Mouse (Mus musculus): ENCODE measurements around the gene Tollip. TPM values are rescaled to one million over a fixed set of nuclear protein-coding genes. Genes with fewer than 3 reads are reported as not detected.
"Not testable (repeated sequence)": the region's sequence is repeated elsewhere in the genome, so short reads cannot be mapped to it uniquely, and the experiment has no call there.

Gene Tollip
- total RNA-seq, 2 experiments from 2014 or later, result 57.0 to 57.8 TPM

DNA sequence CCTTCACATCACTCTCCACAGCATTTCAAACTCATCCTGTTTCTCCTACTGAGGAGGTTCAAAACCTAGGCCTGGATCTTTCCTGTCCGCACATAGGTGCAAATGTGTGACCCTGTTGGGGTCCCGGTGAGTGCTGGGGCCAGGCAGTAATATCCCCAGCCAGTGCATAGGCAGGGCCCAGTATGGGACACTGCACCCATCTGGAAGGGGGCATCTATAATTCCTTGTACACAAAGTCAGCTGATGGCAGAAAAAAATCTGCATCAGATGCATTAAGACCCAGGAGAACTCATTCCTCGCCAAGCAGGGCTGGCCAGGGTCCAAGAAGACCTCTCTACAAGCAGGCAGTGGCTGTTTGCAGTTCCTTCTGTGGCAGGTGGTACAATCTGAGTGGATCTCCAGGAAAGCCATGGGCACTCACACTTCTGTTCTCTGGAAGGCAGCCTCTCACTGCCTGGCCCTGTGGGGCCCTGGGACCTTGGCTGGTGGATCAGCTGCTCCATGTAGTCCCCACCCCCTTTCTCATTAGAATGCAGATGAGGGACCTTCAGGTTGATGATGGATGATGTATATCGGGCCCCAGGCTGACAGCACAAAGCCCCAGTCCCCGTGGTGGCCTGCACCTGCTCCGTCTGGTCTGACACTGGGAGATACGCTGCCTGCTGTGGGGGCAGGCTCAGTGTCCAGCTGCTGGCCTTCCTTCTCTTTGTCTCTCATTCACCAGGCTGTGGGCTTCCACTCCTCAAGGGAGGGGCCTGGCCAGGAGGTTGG is 16.0 kb upstream of the Tollip start:
- no peak for DNase-seq (ENCODE audit: low spot score in 2 of 2)

DNA sequence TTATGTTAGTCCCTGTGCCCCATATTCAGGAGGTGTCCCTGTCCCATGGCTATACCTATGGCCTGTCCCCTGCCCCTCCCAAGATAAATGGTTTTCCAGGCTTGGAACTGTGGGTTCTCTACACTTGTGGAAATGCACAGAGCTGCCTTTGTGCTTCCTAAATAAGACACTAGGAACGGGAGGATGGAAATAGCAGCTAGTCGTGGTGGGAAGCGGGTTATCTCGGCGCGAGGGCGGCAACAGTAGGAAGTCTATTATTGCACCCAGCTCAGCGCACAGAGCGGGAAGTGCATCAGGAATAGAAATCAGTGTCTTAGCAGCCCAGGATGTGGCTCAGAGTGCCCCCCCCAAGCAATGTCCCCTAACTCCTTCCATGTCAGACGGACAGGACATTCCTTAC is 10.3 kb upstream of the Tollip start:
- DNase-seq (ENCODE audit: low spot score in 2 of 2), result no peak

- DNase-seq (ENCODE audit: low spot score in 2 of 2), result peak; percentile 79 to 86
Measured at GRCm38 (mm10) chr7:141924917-141925316, 6.6 kb upstream of the Tollip start.

- DNase-seq (ENCODE audit: low spot score in 2 of 2), result not testable (repeated sequence)
Measured at GRCm38 (mm10) chr7:141924121-141924520, 5.8 kb upstream of the Tollip start.

DNA sequence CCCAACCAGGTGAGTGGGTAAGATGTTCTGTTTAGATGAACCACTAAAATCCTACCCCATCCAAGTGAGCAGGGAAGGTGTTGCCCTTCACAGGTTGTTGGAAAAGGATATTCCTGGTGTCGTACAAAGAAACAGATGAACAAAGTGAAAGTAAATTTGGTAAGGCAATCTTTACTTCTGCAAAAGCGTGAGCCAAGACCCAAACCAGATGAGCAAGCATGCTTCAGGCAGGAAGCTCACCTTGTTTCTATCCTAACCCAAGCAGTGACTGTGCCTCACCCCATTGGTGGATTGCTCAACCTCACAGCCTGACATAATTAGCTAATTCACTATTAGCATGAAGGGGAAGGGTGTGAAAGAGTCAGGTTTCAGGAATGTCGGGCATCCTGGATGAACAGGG is 7.0 kb downstream of the Tollip start:
- DNase-seq (ENCODE audit: low spot score in 2 of 2), result no peak

GRCm38 (mm10) chr7:141908591-141908990 is 9.7 kb downstream of the Tollip start:
- DNase-seq (ENCODE audit: low spot score in 2 of 2), result no peak

DNA sequence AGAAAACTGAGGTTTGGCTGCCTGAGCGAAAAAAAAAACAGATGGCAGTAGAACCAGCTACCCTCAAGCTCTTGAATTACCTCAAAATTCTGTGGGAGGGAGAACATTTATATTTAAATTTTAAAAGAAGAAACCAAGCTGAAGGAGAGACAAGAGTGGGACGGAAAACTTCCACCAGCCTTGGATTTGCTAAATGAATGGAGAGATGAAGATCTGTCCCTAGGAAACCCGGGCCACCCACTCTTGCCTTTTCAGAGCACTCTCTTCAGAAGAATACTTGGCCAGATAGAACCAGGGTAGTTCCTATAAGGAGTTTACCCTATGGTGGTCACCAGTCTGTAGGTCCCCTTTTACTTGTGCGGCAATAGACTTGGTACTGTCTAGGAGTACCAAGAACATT is 15.5 kb downstream of the Tollip start:
- DNase-seq (ENCODE audit: low spot score in 2 of 2), result no peak

DNA sequence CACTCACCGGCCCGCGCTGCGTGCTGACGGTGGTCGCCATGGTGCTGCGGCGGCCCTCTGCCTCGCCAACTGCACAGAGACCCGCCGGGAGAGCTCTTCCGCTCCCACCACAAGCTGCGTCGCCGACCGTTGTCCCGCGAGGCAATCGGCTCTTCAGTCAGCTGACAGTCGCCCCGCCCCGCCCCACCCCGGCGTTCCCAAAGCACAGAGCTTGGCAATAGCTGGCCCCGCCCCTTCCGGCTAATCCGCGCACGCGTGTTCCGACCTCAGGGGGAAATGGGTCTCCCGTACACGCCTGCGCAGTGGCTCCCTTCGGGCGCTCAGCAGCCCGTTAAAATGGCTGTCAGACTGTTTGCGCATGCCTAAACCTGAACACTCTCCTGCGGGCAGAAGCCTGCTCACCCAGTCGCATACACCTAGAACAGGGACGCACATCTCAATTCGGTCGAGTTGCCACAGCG is 16.0 kb downstream of the Tollip start:
- DNase-seq (ENCODE audit: low spot score in 2 of 2), result peak; percentile 100

- DNase-seq (ENCODE audit: low spot score in 2 of 2), result no peak
Measured at GRCm38 (mm10) chr7:141901825-141902224, 16.5 kb downstream of the Tollip start.

- DNase-seq (ENCODE audit: low spot score in 2 of 2), result no peak
Measured at GRCm38 (mm10) chr7:141892151-141892550, 26.2 kb downstream of the Tollip start.

DNA sequence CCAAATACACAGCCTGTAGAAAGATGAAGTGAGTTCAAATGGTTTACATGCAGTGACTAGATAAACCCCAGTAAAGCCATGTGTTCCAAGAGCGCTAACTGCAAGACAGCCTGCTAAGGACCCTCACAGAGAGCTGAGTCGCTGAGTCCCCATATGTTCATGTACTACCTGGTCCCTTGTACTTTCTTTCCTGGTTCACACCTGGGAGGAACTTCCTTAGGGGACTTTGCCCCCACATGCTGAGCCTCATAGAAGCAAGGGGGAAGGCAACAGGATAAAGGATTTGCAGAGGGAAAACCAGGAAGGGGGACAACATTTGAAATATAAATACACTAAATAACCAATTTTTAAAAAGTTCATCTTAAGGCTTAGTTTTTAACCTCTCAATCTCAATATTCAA is 39.5 kb downstream of the Tollip start:
- no peak for DNase-seq (ENCODE audit: low spot score in 2 of 2)

DNA sequence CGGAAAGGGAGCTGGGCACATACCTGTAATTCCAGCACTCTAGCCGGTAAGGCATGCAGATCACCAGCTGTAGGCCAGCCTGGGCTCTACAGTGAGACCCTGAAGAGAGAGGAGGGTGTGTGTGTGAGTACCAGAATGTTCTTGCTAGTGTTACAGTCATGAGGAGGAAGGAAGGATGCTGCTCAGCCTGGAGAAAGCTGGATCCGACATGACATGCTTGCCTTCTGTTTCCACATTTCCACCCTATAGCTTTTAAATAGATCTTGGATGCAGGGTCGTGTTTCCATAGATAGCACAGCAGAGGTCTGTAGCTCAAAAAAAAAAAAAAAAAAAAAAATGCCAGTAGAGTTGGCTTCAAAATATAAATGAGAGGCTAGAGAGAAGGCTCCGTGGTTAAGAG is 43.4 kb downstream of the Tollip start:
- DNase-seq (ENCODE audit: low spot score in 2 of 2), result no peak

DNA sequence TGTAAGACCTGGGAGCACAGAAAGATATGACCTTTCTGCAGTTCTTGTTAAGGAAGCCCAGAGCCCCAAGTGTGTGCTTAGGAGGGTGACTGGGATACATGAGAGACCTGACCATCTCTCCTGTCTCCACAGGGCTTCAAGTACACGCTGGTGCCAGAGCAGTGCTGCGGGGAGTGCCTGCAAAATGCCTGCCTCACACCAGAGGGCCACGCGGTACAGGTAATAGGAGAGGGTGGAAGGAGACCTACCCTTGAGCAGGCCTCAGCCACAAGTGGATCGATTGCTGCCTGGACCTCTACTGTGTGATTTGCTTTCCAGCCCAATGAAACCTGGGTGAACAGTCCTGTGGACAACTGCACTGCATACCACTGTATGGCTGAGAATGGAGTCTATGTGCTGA is 47.8 kb downstream of the Tollip start:
- no peak for DNase-seq (ENCODE audit: low spot score in 2 of 2)

- DNase-seq (ENCODE audit: low spot score in 2 of 2), result no peak
Measured at GRCm38 (mm10) chr7:141869644-141870043, 48.7 kb downstream of the Tollip start.

DNA sequence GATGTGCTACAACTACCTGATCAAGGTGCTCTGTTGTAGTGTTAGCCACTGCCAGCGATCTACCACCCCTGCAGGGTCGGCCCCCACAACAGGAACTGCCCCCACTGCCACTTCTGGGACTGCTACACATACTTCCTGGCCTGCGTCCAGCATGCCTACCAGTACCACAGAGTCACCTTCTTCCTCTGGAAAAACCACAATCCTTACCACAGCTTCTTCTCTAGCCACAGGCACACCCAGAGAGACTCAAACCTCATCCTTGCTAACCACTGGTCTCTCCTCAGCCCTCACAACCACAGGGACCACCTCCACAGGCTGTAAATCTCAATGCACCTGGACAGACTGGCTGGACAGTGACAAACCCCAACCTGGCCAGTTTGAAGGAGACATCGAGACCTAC is 57.3 kb downstream of the Tollip start:
- no peak for DNase-seq (ENCODE audit: low spot score in 2 of 2)

DNA sequence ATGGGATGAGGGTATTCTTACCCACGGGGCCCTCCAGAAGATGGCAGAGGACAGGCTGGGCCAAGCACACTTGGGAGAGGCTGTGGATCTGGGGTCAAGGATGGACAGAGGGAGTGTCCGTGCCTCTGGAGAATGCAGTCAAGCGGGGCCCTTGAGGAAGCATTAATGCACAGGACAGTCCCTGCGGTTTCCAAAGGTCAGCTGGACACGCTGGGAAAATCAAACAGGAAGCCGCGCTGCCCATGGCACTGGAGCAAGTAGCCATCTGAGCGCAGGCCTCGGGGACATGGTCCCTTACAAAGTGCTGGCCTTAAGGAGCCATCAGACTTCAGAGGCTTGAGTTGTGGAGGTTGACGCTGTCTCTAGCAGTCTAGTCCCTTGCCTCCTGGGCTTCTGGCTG is 78.0 kb downstream of the Tollip start:
- no peak for DNase-seq (ENCODE audit: low spot score in 2 of 2)

DNA sequence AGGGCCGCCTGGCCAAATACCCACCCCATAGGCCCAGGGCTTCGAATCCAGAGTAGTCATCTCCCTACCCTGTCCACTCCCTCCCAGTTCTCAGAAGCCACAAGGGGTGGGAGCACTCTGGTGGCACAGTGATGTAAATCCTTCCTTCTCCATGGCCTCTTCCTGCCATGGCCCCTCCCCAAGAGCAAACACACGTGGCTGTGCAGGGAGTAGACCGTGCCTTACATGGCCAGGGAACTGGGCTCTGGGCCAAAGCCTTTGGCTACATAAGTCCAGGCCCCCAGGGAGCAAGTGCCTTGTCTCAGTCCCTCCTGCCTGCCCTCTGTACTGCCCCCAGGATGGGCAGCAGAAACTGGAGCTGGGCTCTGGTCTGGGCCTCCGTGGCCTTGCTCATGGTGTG is 79.5 kb downstream of the Tollip start, which contains the start of gene Muc5b:
Muc5b (plus strand) TSS at position 292 of the 400 bp plus-strand sequence.
- no peak for DNase-seq (ENCODE audit: low spot score in 2 of 2)

- no peak for DNase-seq (ENCODE audit: low spot score in 2 of 2)
Measured at GRCm38 (mm10) chr7:141836423-141836822, 81.9 kb downstream of the Tollip start.

DNA sequence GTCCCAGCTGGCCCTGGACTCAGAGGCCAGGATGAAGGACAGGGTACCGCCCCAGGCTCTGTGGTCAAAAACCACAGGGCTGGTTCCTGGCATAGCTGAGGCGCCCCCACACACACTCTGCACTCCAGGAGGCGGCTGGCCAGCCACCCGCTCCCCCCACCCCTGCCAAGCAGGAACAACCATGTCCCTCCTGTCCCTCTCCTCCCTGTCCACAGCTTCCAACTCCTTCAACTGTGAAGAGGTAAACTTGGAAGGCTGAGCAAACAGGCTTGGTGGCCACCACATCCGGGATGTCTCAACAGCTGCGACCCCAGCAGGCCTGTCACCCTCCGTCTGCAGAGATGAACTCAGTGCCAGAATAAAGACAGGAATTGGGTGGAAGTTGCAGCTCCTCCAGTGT is 82.4 kb downstream of the Tollip start:
- DNase-seq (ENCODE audit: low spot score in 2 of 2), result no peak
